Mouse (Mus musculus) brain, embryonic 14.5 days (tissue): ENCODE measurements around the gene Elp5.

Source experiments
- CTCF ChIP-seq: fragments of 200-500 bp; IDR thresholded peaks from 2 replicates; pipeline ENCODE4 v1.5.1; 2012; ENCODE audit warnings: inconsistent platforms, mild to moderate bottlenecking, moderate library complexity, borderline replicate concordance; ENCODE audit not compliant: insufficient read depth, insufficient read length; ENCODE audit errors: extremely low read depth
- POLR2A ChIP-seq: fragments of 200-500 bp; IDR thresholded peaks from 2 replicates; pipeline ENCODE4 v1.6.1; 2012; ENCODE audit warnings: mild to moderate bottlenecking, inconsistent platforms, borderline replicate concordance; ENCODE audit not compliant: poor library complexity, insufficient read depth, insufficient read length, severe bottlenecking; ENCODE audit errors: extremely low read depth

DNA sequence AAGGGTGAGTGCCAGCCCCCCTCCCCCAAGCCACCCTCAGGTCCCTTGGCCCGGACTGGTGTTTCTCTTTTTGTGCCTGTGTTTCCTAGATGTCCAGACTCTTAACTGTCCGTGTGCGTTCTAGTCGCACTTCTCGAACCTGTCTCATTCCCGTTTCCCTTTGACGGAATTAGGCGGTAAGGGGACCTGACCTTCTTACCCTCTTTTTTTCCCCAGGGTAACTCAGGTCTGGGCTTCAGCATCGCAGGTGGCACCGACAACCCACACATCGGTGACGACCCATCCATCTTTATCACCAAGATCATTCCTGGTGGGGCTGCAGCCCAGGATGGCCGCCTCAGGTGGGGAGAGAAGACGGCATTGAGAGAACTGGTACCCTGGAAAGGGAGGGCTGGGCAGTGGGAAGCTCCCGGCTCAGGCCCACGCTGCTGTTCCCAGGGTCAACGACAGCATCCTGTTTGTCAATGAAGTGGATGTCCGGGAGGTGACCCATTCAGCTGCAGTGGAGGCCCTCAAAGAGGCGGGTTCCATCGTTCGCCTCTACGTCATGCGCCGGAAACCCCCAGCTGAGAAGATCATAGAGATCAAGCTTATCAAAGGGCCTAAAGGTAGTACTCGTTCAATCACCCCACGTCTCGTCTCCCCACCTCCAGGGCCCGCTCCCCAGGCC is 48.5 kb upstream of the Elp5 start:
- TF ChIP-seq CTCF (no peak), POLR2A (no peak)
